Mouse (Mus musculus) lung, embryonic 14.5 days (tissue): ENCODE measurements around the gene Tmprss11e. TPM values are rescaled to one million over a fixed set of nuclear protein-coding genes. Genes with fewer than 3 reads are reported as not detected.

Experiments used
- ATAC-seq: fragments of 200-750 bp; cut with Nextera tagmentation; 2 replicates; pipeline ENCODE4 v1.8.0; 2017; ENCODE audit warnings: mild to moderate bottlenecking, moderate TSS enrichment, moderate library complexity; ENCODE audit not compliant: insufficient read depth
- DNase-seq: peaks from one replicate; pipeline ENCODE4 v3.0.0-alpha.2; 2015
- H3K27ac ChIP-seq: fragments of 300-500 bp; sonication (generic); 2 replicates; pipeline ENCODE4 v1.5.1; 2014; ENCODE audit warnings: low read depth, mild to moderate bottlenecking, moderate library complexity
- H3K27me3 ChIP-seq: fragments of 300-500 bp; sonication (generic); 2 replicates; pipeline ENCODE4 v1.6.1; 2014; ENCODE audit warnings: low read length, control low read depth; ENCODE audit not compliant: insufficient read depth
- H3K36me3 ChIP-seq: fragments of 300-500 bp; sonication (generic); 2 replicates; pipeline ENCODE4 v1.6.1; 2014; ENCODE audit warnings: control low read depth; ENCODE audit not compliant: insufficient read depth
- H3K4me1 ChIP-seq: fragments of 300-500 bp; sonication (generic); 2 replicates; pipeline ENCODE4 v1.6.1; 2014; ENCODE audit warnings: antibody characterized with exemption, control low read depth; ENCODE audit not compliant: insufficient read depth
- H3K4me2 ChIP-seq: fragments of 300-500 bp; sonication (generic); 2 replicates; pipeline ENCODE4 v1.6.1; 2014; ENCODE audit warnings: mild to moderate bottlenecking
- H3K4me3 ChIP-seq: fragments of 300-500 bp; sonication (generic); 2 replicates; pipeline ENCODE4 v1.5.1; 2014; ENCODE audit warnings: low read depth, low read length
- H3K9ac ChIP-seq: fragments of 300-500 bp; sonication (generic); 2 replicates; pipeline ENCODE4 v1.6.1; 2014
- H3K9me3 ChIP-seq: fragments of 300-500 bp; sonication (generic); 2 replicates; pipeline ENCODE4 v1.6.1; 2016; ENCODE audit warnings: low read depth, low read length, control low read depth
- CTCF ChIP-seq: IDR thresholded peaks from 2 replicates; pipeline ENCODE4 v1.5.1; 2016; ENCODE audit warnings: antibody characterized with exemption, low read depth
- WGBS: fragments of 180-500 bp; shearing (Covaris S2); extraction: QIAGEN DNeasy Blood & Tissue Kit; methylation state at CpG from one replicate; pipeline ENCODE4 v1.1.7; 2014; 5-methylcytosine and 5-hydroxymethylcytosine counted together
- polyA plus RNA-seq: library from polyadenylated mRNA; unstranded; fragments of >200 nt; fragmentation: Nextera tagmentation; extraction: Ambion mirVana; gene quantifications from 2 replicates; pipeline ENCODE4 v1.2.1, GENCODE M21; 2014

The Tmprss11e gene
- not detected in 2 replicates for polyA plus RNA-seq

- Histone ChIP-seq H3K4me2 (no peak within 1 kb of the TSS), H3K9me3 (no peaks in the 10 kb centered on the region), H3K4me3 (no peak within 1 kb of the TSS), H3K36me3 (no peaks in the 10 kb centered on the region), H3K27me3 (no peaks in the 10 kb centered on the region), H3K9ac (no peak within 1 kb of the TSS), H3K4me1 (no peaks in the 10 kb centered on the region), H3K27ac (no peak within 1 kb of the TSS)
- WGBS = 84% methylated on average over 4 of the region's 4 CpGs
- ATAC-seq (no peak), DNase-seq (no peak)
- TF ChIP-seq CTCF = no peak
Measured at GRCm38 (mm10) chr5:86745715-86746114, at the start of gene Tmprss11e. Gene Tmprss11e (minus strand): TSS chr5:86745815.

- Histone ChIP-seq H3K9ac (no peak overlapping the region), H3K4me2 (no peak overlapping the region), H3K27me3 (no peaks in the 10 kb centered on the region), H3K36me3 (no peaks in the 10 kb centered on the region), H3K27ac (no peak overlapping the region), H3K9me3 (no peaks in the 10 kb centered on the region), H3K4me1 (no peaks in the 10 kb centered on the region), H3K4me3 (no peak overlapping the region)
- no peak for TF ChIP-seq CTCF
- no peak for ATAC-seq
- 70% methylated on average over 8 of the region's 8 CpGs for WGBS
- peak; percentile 14 for DNase-seq
Measured at GRCm38 (mm10) chr5:86792807-86793206, 47.2 kb upstream of the Tmprss11e start.

GRCm38 (mm10) chr5:86792249-86792648, 46.6 kb upstream of the Tmprss11e start:
- DNase-seq (no peak), ATAC-seq (no peak)
- Histone ChIP-seq H3K4me3 (no peak overlapping the region), H3K27ac (no peak overlapping the region), H3K9me3 (no peaks in the 10 kb centered on the region), H3K9ac (no peak overlapping the region), H3K27me3 (no peaks in the 10 kb centered on the region), H3K4me2 (no peak overlapping the region), H3K4me1 (no peaks in the 10 kb centered on the region), H3K36me3 (no peaks in the 10 kb centered on the region)
- WGBS = 60% methylated on average over 4 of the region's 4 CpGs
- no peak for TF ChIP-seq CTCF

GRCm38 (mm10) chr5:86789954-86790353, 44.3 kb upstream of the Tmprss11e start:
- Histone ChIP-seq H3K4me3 (no peak overlapping the region), H3K36me3 (no peaks in the 10 kb centered on the region), H3K27me3 (no peaks in the 10 kb centered on the region), H3K9ac (no peak overlapping the region), H3K9me3 (no peaks in the 10 kb centered on the region), H3K4me1 (no peaks in the 10 kb centered on the region), H3K4me2 (no peak overlapping the region), H3K27ac (no peak overlapping the region)
- ATAC-seq (no peak), DNase-seq (no peak)
- TF ChIP-seq CTCF = no peak
- WGBS = 48% methylated on average over 2 of the region's 2 CpGs

GRCm38 (mm10) chr5:86786798-86787197, 41.2 kb upstream of the Tmprss11e start:
- 62% methylated on average over 1 of the region's 1 CpGs for WGBS
- H3K27ac ChIP-seq = no peak overlapping the region
- no peaks in the 10 kb centered on the region for H3K9me3 ChIP-seq
- DNase-seq (no peak), ATAC-seq (no peak)
- H3K4me1 ChIP-seq = no peaks in the 10 kb centered on the region
- H3K36me3 ChIP-seq = no peaks in the 10 kb centered on the region
- H3K9ac ChIP-seq = no peak overlapping the region
- no peaks in the 10 kb centered on the region for H3K27me3 ChIP-seq
- no peak overlapping the region for H3K4me3 ChIP-seq
- TF ChIP-seq CTCF = no peak
- no peak overlapping the region for H3K4me2 ChIP-seq

- no peak overlapping the region for H3K4me3 ChIP-seq
- no peaks in the 10 kb centered on the region for H3K27me3 ChIP-seq
- DNase-seq (peak; percentile 16), ATAC-seq (no peak)
- H3K9ac ChIP-seq = no peak overlapping the region
- no peak for TF ChIP-seq CTCF
- H3K4me2 ChIP-seq = no peak overlapping the region
- 45% methylated on average over 1 of the region's 1 CpGs for WGBS
- H3K36me3 ChIP-seq = no peaks in the 10 kb centered on the region
- no peaks in the 10 kb centered on the region for H3K4me1 ChIP-seq
- no peak overlapping the region for H3K27ac ChIP-seq
- no peaks in the 10 kb centered on the region for H3K9me3 ChIP-seq
Measured at GRCm38 (mm10) chr5:86784205-86784604, 38.6 kb upstream of the Tmprss11e start.

GRCm38 (mm10) chr5:86783059-86783458, 37.4 kb upstream of the Tmprss11e start:
- Histone ChIP-seq H3K4me1 (no peaks in the 10 kb centered on the region), H3K4me3 (no peak overlapping the region), H3K9me3 (no peaks in the 10 kb centered on the region), H3K27me3 (no peaks in the 10 kb centered on the region), H3K36me3 (no peaks in the 10 kb centered on the region), H3K9ac (no peak overlapping the region), H3K4me2 (no peak overlapping the region), H3K27ac (no peak overlapping the region)
- WGBS = 44% methylated on average over 8 of the region's 8 CpGs
- ATAC-seq (no peak), DNase-seq (no peak)
- no peak for TF ChIP-seq CTCF

GRCm38 (mm10) chr5:86778471-86778870, 32.9 kb upstream of the Tmprss11e start:
- ATAC-seq (no peak), DNase-seq (peak; percentile 19)
- WGBS = 40% methylated on average over 1 of the region's 1 CpGs
- Histone ChIP-seq H3K9ac (no peak overlapping the region), H3K9me3 (no peaks in the 10 kb centered on the region), H3K4me1 (no peaks in the 10 kb centered on the region), H3K27me3 (no peaks in the 10 kb centered on the region), H3K36me3 (no peaks in the 10 kb centered on the region), H3K27ac (no peak overlapping the region), H3K4me2 (no peak overlapping the region), H3K4me3 (no peak overlapping the region)
- no peak for TF ChIP-seq CTCF
